Mouse (Mus musculus) cerebellum, adult 9-10 months (tissue): ENCODE measurements around the gene H2-Eb1.
A peak's percentile ranks its signal among the peaks of the same experiment; 100 is the strongest.
"Not testable (repeated sequence)": the region's sequence is repeated elsewhere in the genome, so short reads cannot be mapped to it uniquely, and the experiment has no call there.

Experiments used
- DNase-seq: peaks from one replicate; pipeline ENCODE4 v3.0.0; 2022

The H2-Eb1 gene

DNA sequence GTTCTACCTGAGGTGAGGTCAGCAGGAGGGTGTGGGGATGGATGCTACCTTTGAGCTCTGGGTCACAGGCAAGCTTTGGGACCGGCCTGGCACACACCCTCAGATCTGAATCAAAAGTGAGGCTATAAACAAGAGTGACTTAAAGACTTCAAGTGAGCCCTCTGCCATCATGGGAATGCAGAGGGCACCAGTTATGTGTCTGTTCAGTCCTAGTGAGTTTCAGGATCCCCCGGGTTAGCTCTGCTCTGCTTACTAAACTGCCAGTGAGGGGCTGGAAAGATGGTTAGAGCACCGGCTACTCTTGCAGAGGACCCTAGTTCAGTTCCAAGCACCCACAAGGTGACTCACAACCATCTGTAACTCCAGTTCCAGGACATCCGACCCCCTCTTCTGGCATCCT, 13.1 kb upstream of the H2-Eb1 start:
- DNase-seq = no peak

GRCm38 (mm10) chr17:34293533-34293932, 12.1 kb upstream of the H2-Eb1 start:
- no peak for DNase-seq

DNA sequence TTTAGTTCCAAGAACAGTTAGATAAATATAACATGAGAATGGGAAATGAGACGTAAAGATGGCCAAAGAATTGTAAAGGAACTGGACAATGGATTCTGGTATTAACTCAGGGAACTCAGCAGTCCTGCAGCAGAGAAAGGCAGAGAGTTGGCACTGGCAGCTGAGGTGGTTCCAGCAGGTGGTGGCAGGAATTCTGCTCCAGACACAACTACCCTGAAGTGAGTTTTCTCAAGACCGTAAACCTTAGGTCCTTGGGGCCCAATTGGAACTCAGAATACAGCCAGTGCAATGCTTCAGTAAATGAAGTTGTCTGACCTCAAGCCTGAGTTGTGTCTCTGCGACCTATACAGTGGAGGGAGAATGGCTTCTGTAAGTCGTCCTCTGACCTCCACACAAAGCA, 11.4 kb upstream of the H2-Eb1 start:
- no peak for DNase-seq

- DNase-seq = no peak
Measured at GRCm38 (mm10) chr17:34295307-34295706, 10.4 kb upstream of the H2-Eb1 start.

GRCm38 (mm10) chr17:34295891-34296794, 9.5 kb upstream of the H2-Eb1 start:
- DNase-seq = peak; percentile 47

GRCm38 (mm10) chr17:34299356-34299755, 6.3 kb upstream of the H2-Eb1 start:
- DNase-seq = no peak

DNA sequence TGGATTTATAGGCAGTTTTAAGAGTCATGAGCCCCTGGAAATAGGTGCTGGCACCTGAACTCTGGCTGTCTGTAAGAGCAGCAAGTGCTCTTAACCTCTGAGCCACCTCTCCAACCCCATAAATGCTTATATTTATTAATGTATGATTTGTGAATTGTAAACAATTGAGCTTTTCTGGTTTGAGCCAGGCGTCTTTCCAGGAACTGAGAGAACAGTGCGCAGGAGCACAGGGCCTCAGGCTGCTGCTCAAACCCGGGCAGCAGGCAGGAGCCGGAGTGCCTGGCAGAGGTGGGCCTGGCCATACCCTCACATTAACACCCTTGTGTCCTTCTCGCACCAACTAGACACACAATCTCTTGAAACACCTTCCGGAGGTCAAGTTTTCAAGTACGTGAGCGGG, 5.6 kb upstream of the H2-Eb1 start:
- DNase-seq = no peak

DNA sequence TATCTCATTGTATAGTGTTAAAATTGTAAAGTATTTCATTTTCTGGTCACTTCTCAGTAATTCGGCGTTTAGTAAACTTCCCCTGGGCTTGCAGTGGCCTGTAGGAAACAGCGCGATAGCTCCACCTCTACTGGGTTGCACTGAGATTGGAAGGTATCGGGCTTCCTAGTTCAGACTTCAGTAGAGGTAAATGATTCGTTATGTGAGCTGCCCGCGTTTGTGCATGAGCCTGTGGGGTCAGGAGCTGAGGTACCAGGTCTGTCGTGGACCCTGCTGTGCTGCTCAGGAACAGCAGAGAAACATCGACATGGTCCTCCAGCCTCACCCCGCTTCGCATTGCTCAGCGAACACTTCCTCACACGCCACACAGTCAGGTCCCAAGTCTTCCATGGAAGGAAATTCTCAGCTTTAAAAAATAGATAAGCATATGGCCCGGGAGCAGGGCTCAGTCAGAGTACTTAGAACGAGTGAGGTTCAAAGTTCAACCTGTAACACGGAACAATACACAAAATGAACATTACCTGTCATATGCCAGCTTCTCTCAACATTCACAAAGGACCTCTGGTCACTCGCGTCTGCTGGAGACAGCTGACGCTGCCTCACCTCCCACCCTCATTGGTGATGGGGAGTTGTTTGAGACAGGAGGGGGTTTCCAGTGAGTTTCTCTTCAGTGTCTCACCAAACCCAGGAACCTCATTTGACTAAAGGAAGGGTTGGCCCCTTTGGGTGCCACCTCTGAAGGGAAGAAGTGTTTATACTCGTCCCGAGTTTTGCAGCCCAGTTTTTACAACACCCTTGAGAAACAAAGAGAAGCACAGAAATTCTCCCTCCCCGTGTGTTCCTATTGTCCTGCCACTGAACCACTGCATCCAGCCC, 4.7 kb upstream of the H2-Eb1 start:
- no peak for DNase-seq

DNA sequence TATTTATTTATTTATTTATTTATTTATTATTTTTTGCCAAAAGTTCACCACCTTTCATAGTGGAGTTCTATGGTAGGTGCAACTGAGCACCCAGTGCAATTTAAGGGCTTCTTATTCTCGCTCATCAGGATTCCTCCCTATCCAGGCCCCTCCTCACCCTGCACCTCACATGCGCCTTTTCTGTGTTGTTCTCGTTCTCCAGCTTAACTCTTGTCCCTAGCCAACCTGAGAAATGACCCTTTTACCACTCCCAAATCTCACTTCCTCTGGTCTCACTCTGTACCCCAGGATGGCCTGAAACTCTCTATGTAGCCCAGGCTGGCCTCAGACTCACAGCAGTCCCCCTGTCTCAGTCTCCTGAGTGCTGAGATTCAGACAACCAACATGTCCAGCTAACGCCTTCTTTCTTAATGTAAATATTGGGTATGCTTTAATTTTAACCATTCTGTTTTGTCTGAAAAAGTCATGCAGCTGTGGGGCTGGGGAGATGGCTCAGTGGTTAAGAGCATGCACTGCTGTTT, 3.9 kb upstream of the H2-Eb1 start:
- no peak for DNase-seq

DNA sequence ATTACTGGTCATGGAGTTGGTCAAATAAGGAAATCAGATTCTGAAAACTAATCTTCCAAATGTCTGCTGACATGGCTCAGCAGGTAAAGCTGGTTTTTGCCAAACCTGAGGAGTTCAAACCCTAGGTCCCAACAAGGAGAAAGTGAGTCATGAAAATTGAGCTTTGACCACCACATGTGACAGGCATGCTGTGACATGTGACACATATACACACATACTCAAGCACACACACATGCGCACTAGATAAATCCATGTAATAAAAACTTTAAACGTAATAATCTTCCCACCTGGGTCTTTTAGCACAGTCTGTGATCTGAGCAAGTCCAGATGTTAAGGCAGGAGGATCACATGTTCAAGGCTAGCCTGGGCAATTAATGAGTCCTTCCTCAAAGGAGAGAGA, 1.9 kb upstream of the H2-Eb1 start:
- no peak for DNase-seq

GRCm38 (mm10) chr17:34304751-34305150, 916 bp upstream of the H2-Eb1 start:
- peak; percentile 54 for DNase-seq

- DNase-seq = no peak
Measured at GRCm38 (mm10) chr17:34306407-34306806, 740 bp downstream of the H2-Eb1 start.

- no peak for DNase-seq
Measured at GRCm38 (mm10) chr17:34307216-34307615, 1.5 kb downstream of the H2-Eb1 start.

GRCm38 (mm10) chr17:34308161-34308560, 2.5 kb downstream of the H2-Eb1 start:
- DNase-seq = no peak

DNA sequence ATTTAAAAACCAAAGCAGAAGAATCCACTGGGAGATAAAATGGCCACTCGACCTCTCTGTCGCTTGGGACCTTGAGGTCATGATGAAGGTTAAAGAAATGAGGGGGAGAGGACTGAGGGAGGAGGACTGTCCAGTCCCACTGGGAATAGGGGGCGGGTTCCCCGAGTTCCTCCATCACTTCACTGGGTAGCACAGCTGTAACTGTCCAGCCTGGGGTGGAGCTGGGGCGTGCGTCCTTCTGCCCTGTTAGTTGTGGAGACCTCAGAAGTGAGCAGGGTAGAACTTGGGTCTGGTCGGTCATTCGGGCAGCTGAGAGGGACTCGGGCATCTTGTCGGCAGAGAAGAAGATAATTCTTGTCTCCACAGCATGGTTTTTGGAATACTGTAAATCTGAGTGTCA, 3.6 kb downstream of the H2-Eb1 start:
- DNase-seq = no peak

- peak; percentile 34 for DNase-seq
Measured at GRCm38 (mm10) chr17:34309683-34310385, 4.2 kb downstream of the H2-Eb1 start.

GRCm38 (mm10) chr17:34310526-34310925, 4.9 kb downstream of the H2-Eb1 start:
- DNase-seq = not testable (repeated sequence)

DNA sequence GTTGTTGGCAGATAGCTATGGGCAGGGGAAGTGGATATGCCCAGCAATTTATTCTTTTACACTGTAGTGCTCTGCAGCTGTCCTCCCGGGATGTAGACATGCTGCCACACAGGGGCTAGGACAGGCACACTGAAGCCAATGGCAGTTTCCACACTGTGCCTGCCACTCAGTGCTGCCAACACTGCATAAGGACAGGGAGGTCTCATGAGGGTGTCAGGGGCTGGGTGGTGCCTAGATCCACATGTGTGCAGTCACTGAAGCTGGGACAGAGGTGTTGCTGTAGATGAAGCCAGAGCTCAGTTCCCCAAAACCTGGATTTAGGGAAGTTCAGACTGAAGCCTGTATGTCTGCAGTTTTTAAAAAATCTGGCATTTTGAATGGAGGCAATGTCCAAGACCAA, 6.5 kb downstream of the H2-Eb1 start:
- DNase-seq = no peak

GRCm38 (mm10) chr17:34313393-34313792, 7.7 kb downstream of the H2-Eb1 start:
- peak; percentile 34 for DNase-seq

GRCm38 (mm10) chr17:34314286-34314685, 8.6 kb downstream of the H2-Eb1 start:
- no peak for DNase-seq

GRCm38 (mm10) chr17:34315512-34315911, 9.8 kb downstream of the H2-Eb1 start:
- DNase-seq = no peak

GRCm38 (mm10) chr17:34316697-34317096, 11.0 kb downstream of the H2-Eb1 start:
- DNase-seq = no peak

GRCm38 (mm10) chr17:34317275-34317674, 11.6 kb downstream of the H2-Eb1 start:
- no peak for DNase-seq
